In the genomic region with DNA sequence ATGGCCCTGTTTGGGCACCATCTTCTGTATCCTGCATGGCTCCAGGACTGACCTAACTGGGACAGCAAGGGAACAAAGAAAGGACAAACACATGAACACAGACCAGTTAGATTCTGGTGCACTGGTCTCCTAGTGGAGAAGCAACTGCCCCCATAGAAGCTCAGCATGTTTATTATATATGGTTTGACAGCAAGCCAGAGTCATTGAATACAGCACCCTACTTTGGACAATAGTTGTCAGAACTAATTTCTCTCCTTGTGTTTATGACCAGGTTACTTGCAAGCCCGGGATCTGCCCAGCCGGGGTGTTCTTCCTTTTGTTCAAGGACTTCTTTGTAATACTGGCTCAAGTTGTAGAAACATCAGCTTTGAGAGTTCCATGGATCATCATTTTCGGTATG, we compare ENCODE assay signal across 29 mouse cellular contexts. TPM values are rescaled to one million over a fixed set of nuclear protein-coding genes. Genes with fewer than 3 reads are reported as not detected.
"Had no signal": no experiment of that assay in that cellular context is flagged by ENCODE, and none has a peak within 500 bp of the region (broad histone marks: within the 10 kb centered on the region; RNA-seq: fewer than 3 reads in every experiment).

No protein-coding gene starts in this region.

- H3K27me3 ChIP-seq: embryonic facial prominence, embryonic 12.5 days; embryonic facial prominence, embryonic 13.5 days; embryonic facial prominence, embryonic 15.5 days; forebrain, embryonic 12.5 days; forebrain, embryonic 13.5 days; forebrain, embryonic 15.5 days had no signal

- H3K4me1 ChIP-seq: embryonic facial prominence, embryonic 15.5 days; forebrain, embryonic 12.5 days; forebrain, embryonic 13.5 days; forebrain, embryonic 15.5 days had no signal

- H3K9me3 ChIP-seq: embryonic facial prominence, embryonic 12.5 days; embryonic facial prominence, embryonic 13.5 days; embryonic facial prominence, embryonic 15.5 days; forebrain, embryonic 10.5 days; forebrain, embryonic 12.5 days; forebrain, embryonic 13.5 days; forebrain, embryonic 15.5 days had no signal

- DNase-seq: cerebellum, adult 2 months; cerebellum, adult 8-10 months; cerebellum, adult 9-10 months; cerebellum, adult 9-11 months; cerebellum, postnatal 10 days; cerebellum, postnatal 14 days; cerebellum, postnatal 25 days; cerebellum, postnatal 36 days; embryo, embryonic 11 days; forebrain, postnatal 0 days; gastrocnemius, adult 2 months; gastrocnemius, postnatal 10 days; gastrocnemius, postnatal 14 days; gastrocnemius, postnatal 25 days; gastrocnemius, postnatal 36 days; heart, adult 11 months; heart, adult 18-20 months; heart, adult 2 months had no signal

- H3K36me3 ChIP-seq: embryonic facial prominence, embryonic 12.5 days; embryonic facial prominence, embryonic 13.5 days; embryonic facial prominence, embryonic 15.5 days; forebrain, embryonic 10.5 days; forebrain, embryonic 12.5 days; forebrain, embryonic 15.5 days had no signal

- H3K27ac ChIP-seq: embryonic facial prominence, embryonic 12.5 days; embryonic facial prominence, embryonic 13.5 days; embryonic facial prominence, embryonic 15.5 days; forebrain, embryonic 10.5 days; forebrain, embryonic 12.5 days; forebrain, embryonic 13.5 days; forebrain, embryonic 15.5 days; gastrocnemius, adult 2 months; heart, adult 2 months had no signal

- H3K4me2 ChIP-seq: embryonic facial prominence, embryonic 12.5 days; embryonic facial prominence, embryonic 13.5 days; embryonic facial prominence, embryonic 15.5 days; forebrain, embryonic 12.5 days; forebrain, embryonic 13.5 days; forebrain, embryonic 15.5 days had no signal

- H3K4me3 ChIP-seq: embryonic facial prominence, embryonic 12.5 days; embryonic facial prominence, embryonic 13.5 days; embryonic facial prominence, embryonic 15.5 days; erythroblast, embryonic 14.5 days; forebrain, embryonic 10.5 days; forebrain, embryonic 12.5 days; forebrain, embryonic 13.5 days; forebrain, embryonic 15.5 days; gastrocnemius, adult 2 months; heart, adult 2 months had no signal

- H3K9ac ChIP-seq: embryonic facial prominence, embryonic 12.5 days; embryonic facial prominence, embryonic 13.5 days; embryonic facial prominence, embryonic 15.5 days; forebrain, embryonic 12.5 days; forebrain, embryonic 13.5 days; forebrain, embryonic 15.5 days; forebrain, postnatal 0 days had no signal

- ATAC-seq: forebrain, embryonic 13.5 days; forebrain, embryonic 14.5 days; forebrain, embryonic 15.5 days; forebrain, embryonic 16.5 days; forebrain, postnatal 0 days had no signal

RNA-seq across cellular contexts. Expression of gene Abca13, which starts 28.8 kb away (rescaled TPM):
- total RNA-seq: gastrocnemius, adult 2 months; gastrocnemius, adult 8-10 months; gastrocnemius, postnatal 14 days; gastrocnemius, postnatal 25 days; gastrocnemius, postnatal 36 days; heart, adult 2 months had no signal
- polyA plus RNA-seq: erythroblast, embryonic 14.5 days; forebrain, embryonic 16.5 days had no signal
